Mouse (Mus musculus) NIH3T3 (cell line): ENCODE results near the gene 1700022I11Rik.
"Not testable (repeated sequence)": the region's sequence is repeated elsewhere in the genome, so short reads cannot be mapped to it uniquely, and the experiment has no call there.

ENCODE experiments used
- DNase-seq: peaks from one replicate; pipeline ENCODE4 v3.0.0-alpha.2; 2012; ENCODE audit warnings: low read depth

1700022I11Rik gene

DNA sequence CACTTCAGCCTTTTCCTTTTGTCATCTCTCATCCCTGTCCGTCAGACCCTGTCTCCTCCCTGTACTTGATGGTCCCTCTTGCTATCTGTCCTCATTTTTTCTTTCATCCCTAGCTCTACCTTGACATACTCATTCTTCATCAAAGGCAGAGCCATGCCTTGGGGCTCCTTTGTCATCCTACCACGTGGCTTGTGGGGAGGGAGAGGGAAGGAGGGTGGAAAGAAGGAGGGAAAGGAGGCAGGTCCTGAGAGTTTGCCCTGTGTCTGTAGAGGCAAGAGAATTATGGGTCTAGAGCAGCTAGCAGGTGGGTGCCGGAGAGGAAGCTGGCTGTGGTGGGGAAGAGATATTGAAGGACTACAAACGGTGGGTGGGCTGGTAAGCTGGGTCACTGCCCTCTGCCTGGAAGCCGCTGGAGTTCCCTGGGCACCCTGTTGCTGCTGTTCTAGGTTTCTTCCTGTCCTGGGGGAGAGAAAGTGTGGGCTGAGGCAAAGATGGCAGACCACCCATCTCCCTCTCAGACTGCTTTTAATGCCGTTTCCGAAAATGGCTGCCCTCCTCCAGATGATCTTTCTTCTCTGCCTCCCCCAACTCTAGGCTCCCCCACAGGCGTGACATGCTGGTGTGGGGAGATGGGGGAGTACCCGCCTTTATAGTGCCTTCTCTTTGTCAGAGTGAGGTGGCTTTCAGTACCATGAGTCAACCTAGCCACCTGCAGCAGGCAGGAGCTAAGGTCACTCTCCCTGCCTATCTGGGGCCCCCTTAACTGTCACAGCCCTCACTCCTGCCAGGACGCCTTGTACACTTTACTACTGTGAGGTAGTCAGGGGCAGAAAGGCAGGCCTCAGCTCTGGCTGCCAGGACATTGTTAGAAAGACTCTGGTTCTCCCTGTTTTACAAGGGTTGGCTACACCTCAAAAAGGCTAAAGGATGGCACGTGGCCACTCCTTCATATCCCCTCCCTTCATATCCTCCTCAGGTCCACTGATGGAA is 17.9 kb upstream of the 1700022I11Rik start:
- no peak for DNase-seq

DNA sequence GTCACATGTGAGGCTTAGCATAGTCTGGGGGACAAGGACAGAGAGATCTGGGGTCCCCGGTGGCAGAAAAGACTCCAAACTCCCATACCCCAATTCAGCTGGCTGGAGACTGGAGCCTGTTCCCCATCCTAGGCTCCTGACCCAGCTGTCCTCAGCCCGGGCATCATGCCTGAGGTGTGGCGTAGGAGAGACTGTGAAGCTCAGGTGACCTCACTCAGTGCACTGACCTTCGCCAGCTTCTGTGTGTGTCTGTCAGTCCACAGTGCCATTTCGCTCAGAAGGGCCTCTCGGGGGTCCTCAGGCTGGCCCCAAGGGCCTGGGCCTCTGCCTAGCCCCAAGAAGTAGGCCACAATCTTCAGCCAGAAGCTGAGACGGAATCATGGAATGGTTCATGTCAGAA is 16.8 kb upstream of the 1700022I11Rik start:
- DNase-seq: no peak

DNA sequence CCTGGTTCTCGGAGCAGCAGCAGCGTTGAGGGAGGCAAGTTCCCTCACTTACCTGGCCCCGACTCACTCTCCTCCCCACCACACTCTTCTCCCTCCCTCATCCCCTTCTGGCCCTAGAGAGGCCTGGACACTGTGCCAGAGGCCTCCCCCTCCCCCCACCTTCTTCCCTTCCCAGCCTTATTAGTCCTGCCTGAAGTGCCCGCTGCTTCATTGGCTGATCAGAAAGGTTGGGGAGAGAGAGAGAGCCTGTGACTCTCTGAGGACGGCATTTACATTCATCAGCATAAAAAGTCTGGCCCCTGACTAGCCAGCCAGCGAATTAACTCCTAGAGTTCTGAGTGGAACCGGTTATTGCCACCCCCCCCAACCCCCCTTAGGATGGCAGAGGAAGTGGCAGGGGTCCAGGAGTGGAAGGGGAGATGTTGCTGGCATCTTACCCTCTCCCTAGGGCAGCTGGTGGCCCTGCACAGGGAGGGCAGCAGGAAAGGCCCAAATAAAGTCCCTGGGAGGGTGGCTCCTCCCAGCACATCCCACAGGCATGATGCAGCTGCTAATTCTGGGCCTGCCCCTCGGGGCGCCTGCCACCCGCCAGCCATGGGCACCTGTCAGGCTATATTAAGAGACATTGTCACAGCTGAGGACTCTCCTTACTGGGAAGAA is 15.8 kb upstream of the 1700022I11Rik start:
- no peak for DNase-seq

DNA sequence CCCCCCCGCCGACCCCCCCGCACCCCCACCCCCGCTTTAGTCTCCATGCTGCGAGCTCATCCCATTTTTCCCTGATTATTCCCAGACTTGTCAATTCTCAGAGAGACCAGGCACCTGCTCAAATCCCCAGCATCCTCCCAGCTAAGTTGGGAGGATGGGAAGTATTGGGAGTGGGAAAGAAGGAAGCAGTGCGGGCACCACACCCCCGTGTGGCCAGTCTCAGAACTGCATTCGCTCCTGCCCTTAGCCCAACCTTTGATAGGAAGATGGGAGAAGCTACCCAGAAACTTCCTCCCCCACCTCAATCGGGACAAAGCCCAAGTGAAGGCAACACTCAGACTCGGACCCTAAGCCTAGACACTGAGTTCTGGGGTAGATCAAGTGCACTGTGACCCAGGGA is 15.1 kb upstream of the 1700022I11Rik start:
- DNase-seq: peak; percentile 76

DNA sequence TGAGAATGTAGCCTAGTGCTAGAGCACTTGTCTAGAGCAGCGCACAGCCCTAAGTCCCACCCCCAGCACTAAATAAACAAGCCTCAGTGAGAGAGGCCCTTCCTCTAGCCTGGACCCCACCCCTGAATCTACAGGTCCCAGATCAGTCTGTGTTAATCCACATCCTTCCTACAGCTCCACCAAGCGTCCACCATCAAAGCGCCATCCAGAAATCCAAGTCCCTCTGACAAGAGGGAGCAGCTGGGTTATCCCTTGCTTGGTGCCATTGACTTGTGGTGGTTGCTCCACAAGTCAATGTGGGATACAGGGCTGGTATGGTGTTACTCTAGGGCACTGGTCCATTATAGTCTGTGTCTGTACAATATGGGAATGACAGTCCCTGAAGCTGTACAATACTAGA is 14.2 kb upstream of the 1700022I11Rik start:
- no peak for DNase-seq

DNA sequence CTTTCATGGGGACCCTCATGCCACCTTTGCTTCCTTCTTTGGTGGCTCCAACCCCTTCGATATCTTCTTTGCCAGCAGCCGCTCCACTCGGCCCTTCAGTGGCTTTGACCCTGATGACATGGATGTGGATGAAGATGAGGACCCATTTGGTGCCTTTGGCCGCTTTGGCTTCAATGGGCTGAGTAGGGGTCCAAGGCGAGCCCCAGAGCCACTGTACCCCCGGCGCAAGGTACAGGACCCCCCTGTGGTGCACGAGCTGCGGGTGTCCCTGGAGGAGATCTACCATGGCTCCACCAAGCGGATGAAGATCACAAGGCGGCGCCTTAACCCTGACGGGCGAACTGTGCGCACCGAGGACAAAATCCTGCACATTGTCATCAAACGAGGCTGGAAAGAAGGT is 12.8 kb upstream of the 1700022I11Rik start:
- no peak for DNase-seq

DNA sequence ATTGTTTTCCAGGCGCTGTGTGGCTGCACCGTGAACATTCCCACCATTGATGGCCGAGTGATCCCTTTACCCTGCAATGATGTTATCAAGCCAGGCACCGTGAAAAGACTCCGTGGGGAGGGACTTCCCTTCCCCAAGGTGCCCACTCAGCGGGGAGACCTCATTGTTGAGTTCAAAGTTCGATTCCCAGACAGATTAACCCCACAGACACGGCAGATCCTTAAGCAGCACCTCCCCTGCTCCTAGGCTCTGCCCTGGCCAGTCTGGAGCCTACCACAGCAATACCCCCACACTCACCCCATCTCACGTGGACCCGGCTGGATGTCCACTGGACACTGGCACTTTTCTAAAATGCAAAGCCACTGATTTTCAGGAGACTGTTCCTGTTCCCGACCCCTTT is 12.1 kb upstream of the 1700022I11Rik start:
- DNase-seq: no peak

DNA sequence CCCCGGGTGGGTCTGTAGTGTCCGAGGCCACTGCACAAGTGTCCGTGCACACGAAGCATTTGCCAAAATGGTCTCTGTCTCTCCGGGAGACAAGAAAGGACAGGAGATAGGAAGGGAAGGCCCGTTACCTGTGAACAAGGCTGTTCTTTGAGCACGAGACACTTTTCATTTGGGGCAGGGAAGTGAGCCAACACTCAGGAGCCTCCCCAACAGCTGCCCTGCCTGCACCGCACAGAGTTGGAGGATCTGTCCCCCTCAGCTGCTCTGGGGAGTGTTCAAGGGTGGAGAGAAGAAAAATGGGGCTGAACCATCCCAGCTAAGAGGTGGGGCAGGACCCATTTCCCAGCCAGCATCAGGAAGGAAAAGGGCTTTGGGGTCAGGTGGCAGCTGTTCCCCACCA is 11.4 kb upstream of the 1700022I11Rik start:
- DNase-seq: no peak

DNA sequence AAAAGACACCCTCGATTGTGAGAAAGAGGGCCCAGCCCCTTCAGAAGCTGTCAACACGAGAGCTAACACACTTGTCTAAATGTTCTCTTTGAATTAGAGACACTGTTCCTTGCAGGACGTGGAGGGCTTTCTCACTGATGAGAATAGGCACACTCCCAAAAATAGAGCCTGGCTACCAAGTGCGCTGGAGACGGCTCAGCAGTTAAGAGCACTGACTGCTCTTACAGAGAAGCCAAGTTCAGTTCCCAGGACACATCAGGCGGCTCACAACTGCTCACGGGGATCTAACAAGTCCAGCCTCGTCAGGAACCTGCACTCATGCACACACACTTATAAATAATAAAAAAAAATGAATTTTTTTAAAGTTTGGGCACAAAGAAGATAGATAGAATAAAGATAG is 10.5 kb upstream of the 1700022I11Rik start:
- no peak for DNase-seq

DNA sequence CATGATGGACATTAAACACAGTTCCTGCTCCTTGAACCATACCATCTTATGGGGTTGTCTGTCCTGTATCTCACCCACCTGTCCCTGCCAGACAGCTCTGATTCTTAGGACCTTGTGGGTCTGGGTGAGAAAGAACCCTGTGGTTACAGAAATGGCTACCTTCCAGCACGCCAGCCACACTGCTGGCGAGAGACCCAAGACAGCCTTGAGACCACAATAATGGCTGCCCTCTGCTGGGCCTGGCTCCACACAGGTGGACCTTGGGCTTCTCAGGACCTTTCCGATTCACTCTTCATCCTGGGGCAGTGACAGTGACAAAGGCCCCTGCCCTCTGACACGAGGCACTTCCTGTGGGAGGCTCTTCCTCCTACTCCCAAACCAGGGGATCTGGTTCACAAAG is 10.0 kb upstream of the 1700022I11Rik start:
- DNase-seq: no peak

DNA sequence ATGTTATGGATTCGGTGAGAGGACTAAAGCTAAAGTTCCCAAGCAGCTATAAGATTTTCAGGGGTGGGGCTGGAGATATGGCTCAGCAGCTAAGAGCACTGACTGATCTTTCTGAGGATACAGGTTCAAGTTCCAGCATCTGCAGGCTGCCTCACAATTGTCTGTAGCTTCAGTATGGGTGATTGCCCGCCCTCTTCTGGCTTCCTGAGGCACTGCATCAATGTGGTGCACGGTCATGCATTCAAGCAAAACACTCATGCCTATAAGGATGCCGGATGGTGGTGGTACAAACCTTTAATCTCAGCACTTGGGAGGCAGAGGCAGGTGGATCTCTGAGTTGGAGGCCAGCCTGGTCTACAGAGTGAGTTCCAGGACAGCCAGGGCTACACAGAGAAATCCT is 7.8 kb upstream of the 1700022I11Rik start:
- DNase-seq: peak; percentile 65

DNA sequence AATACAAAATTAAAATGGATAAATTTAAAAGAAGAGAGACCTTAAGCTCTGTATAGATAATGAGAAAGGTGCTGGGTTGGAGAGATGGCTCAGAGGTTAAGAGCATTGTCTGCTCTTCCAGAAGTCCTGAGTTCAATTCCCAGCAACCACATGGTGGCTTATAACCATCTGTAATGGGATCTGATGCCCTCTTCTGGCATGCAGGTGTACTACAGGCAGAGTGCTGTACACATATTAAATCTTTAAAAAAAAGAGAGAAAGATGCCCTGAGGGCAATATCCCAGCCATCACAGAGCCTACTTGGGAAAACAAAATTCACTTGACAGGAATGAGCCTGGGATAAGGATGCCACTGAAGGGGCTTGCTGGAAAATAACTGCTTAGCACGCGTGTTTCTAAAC is 5.9 kb upstream of the 1700022I11Rik start:
- DNase-seq: no peak

DNA sequence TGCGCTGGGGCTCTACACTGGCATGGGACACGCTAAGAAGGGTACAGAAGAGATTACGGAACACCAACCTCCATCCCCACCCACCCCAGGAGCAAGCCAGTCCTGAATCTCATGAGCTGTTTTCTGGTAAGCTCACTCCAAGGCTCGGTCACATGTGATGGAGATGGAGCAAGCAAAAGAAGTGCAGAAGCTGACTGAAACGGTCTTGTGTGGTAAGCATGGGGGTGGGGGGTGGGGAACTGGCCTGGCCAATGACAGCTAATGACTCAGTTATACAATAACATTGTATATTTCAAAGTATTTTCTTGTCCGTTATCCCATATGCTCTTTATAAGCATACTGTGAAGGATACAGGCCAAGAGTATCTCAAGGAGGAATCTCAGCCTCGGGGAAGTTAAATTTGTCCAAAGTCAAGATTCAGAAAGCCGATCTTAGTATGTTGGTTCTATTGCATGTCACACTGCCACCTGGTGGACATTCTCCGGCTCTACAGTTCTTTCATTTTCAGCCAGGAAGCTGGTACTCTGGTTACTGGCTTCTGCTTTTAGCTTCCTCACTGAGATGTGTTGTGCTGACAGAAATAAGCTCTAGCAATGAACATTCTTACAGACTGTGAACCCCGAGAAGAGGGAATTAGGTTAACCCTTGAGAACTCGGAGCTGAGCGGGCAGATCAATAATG is 4.2 kb upstream of the 1700022I11Rik start:
- peak; percentile 85 for DNase-seq

DNA sequence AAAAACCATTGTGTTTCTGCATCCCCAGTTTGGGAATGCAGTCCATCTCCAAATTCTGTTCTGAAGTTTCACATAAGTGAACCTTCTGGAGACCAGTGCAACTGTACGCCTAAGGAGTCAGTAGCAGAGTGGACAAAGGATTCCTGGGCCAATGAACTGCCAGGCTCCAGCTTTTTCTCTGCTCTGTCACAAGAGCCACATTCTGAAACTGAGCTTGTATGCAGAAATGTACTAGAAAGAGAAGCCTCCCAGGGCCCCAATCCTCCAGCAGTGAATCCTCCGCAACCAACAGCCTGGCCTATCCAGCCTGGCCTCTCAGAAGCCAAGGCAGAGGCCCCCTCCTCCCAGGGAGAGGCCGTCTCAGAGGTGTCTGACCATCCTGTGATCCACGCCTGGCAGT is 3.5 kb downstream of the 1700022I11Rik start:
- no peak for DNase-seq

DNA sequence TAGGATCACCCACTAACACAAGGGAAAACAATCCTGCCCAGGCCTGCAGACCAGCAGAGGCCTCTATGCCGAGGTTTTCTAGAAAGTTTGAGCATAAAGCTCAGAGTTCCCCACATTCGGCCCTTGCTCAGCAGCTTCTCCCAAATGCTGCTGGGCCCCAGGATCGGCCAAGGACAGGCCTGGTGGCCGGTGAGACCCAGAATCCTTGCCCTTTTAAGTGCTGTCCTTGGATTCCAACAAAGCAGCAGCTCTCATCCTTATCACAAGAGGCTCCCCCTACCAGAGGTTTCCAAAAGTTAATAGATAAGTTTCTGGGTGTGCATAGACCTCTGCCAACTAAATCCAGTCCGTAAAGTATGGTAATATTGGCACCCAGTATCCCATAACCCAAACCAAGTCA is 4.5 kb downstream of the 1700022I11Rik start:
- DNase-seq: no peak

DNA sequence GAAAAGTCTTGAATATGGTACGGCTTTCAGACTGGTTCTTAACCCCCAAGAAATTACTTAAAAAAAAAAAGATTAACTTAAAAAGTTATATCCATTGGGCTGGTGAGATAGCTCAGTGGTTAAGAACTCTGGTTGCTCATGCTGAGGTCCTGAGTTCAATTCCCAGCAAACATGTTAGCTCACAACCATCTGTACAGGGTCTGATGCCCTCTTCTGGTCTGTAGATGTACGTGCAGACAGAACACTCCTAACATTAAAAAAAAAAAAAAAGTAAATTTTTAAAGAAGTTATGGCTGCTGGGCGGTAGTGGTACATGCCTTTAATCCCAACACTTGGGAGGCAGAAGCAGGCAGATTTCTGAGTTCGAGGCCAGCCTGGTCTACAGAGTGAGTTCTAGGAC is 8.7 kb downstream of the 1700022I11Rik start:
- peak; percentile 22 for DNase-seq

DNA sequence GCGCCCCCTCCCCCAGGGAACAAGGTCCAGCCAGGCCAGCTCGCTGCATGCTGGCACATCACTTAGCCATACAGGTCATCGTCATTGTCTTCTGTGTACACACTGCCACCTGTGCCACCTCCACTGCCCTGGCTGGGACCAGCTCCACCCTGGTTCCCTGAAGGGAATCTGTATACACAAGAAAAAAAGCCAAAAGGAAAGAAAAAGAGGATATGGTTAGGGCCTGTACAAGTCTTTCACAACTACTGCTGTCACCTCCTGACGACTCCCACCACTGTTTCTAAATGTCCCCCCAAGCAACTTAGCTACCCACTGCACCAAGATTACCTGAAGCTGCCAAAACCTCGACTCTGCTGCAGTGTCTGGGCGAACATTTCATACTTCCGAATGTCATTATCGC is 11.1 kb downstream of the 1700022I11Rik start:
- not testable (repeated sequence) for DNase-seq

DNA sequence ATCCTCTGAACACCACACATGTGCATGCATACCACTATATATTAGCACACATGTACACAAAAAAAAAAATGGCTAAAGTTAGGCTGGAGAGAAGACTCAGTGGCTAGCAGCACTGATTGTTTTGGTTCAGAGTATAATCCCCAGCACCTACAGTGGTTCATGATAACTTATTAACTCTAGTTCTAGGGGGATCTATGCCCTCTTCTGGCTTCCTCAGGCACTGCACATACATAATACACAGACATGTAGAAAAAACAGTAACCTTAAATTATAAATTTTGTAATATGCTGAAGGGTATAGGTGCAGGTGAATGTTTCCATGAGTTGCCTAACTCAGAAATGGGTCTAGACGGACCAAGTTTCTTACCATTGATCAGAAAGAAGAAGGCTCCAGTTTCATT is 18.9 kb downstream of the 1700022I11Rik start:
- DNase-seq: peak; percentile 25

DNA sequence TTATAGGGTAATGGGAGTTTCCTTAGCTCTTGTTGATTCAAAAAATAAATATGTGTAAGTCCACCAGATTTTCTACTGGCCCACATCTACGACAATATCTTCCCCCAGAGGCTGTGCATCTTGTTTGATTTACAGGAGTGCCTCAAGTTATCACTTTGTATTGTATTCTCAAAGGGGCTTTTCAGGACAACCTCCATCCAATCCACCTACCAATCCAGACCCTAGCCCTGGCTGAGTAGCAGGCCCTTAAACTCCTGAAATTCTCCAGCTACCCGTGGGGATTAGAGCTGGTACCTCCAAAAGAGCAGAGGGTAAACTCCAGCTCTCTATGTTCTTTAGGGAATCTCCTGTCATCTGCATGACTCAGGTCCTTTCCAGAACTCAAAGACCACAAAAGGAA is 28.6 kb downstream of the 1700022I11Rik start:
- no peak for DNase-seq

DNA sequence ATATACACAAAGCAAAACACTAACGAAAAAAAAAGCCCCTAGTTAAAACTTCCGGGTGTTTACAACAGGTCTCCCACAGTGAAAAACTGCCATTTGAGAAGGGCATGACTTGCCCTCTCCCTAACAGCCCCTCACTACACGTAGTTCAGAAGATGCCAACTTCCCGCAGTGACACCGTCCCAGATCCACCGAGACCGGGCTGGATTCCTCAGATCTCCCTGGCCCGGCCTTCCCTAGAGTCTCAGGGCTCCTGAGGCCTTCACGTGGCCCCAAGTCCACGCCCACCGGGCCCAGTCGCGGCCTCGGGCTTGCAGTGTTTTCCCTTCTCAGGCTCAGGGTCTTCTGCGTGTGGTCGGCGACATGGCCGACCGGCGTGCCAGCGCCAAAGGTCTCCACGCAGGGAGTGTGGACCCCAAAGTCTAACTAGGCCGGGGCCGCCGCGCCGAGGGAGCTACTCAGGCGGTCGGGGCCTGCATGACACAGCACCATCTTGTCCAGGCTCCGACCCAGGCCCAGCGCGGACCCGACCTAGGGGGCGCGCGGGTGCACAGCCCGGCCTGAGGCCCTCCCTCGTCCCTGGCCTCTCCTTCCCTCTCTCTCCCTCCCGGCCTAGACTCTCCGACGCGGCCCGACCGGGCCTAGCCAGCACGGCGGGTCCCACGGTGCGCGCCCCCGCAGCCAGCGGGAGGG is 30.2 kb downstream of the 1700022I11Rik start:
- DNase-seq: peak; percentile 79

DNA sequence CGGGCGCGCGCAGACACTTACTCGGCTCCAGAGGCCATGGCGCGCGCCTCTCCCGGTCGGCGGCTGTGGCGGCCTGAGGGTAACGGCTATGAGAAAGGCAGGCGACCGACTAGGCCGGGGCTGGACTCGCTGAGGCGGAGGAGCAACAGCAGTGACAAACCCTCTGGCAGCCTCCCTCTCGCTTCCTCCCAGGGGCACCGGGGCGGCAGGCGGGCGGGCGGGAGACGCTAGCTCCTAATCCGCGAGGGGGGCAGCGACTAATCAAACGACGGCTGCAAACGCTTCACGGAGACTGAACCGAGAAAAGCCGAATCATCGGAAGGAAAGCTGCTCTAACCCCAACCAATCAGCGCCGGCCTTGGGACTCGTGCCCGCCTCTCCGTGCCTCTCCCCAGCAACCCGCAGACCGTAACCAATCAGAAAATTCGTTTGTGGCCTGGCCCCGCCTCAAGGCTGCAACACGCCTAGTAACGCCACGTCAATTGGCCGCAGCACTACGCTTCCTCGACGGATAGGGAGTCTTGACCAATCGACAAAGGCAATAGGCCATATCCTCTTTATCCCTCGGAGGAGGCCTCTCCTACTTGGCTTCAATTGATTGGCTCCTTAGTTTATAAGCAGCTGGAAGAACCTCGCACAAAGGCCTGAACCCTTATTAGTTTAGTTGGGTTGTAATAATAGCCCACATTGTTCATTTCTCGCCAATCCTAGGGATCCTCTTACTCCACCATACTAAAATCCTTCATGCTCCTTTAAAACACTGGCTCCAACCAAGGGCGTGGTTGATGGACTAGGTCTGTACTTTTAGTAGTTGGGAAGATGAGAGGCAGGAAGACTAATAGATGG is 31.0 kb downstream of the 1700022I11Rik start, which contains the start of gene Vcp:
Gene Vcp (minus strand): TSS at position 367 of the 846 bp plus-strand sequence.
- peak; percentile 98 for DNase-seq
